9 mouse cellular contexts compared by ENCODE assay signal in genomic region chr1:86435302-86435821, GRCm38 (mm10). TPM values are rescaled to one million over a fixed set of nuclear protein-coding genes. Genes with fewer than 3 reads are reported as not detected.
DNase-seq lines count a peak whose midpoint lies in the region; ATAC-seq lines count a peak whose summit lies in the region.
"Had no signal": no experiment of that assay in that cellular context is flagged by ENCODE, and none has a peak within 500 bp of the region (broad histone marks: within the 10 kb centered on the region; RNA-seq: fewer than 3 reads in every experiment).

No protein-coding gene starts in this region.

- no peak overlapping the region for H3K4me3 ChIP-seq in limb, embryonic 12.5 days (replicated peaks)
- H3K4me3 ChIP-seq in midbrain, embryonic 15.5 days, result no peak overlapping the region

- intact Hi-C loops in gastrocnemius, postnatal 36 days (cut with DNase I), result no loop called here

- DNase-seq in adrenal gland, postnatal 14 days, result peak; percentile 57
- no peak for DNase-seq in adrenal gland, postnatal 25 days
- DNase-seq in embryo, embryonic 10 days (ENCODE audit: low spot score), result peak; percentile 44
- peak; percentile 33 to 40 for DNase-seq in gastrocnemius, postnatal 36 days
- DNase-seq in kidney, adult 11 months, result peak; percentile 58
- DNase-seq in telencephalon, adult 2 months (ENCODE audit: low read depth, low spot score), result peak; percentile 85

- H3K9ac ChIP-seq in limb, embryonic 12.5 days (replicated peaks), result peak overlapping the region; percentile 86
- no peak overlapping the region for H3K9ac ChIP-seq in midbrain, embryonic 15.5 days

- peak overlapping the region; percentile 97 for H3K27ac ChIP-seq in limb, embryonic 12.5 days
- peak overlapping the region; percentile 99 for H3K27ac ChIP-seq in midbrain, embryonic 15.5 days

- H3K4me2 ChIP-seq in limb, embryonic 12.5 days, result peak overlapping the region; percentile 82
- H3K4me2 ChIP-seq in midbrain, embryonic 15.5 days, result peak overlapping the region; percentile 91

- ATAC-seq in limb, embryonic 12.5 days (ENCODE audit: insufficient number of reproducible peaks, insufficient read depth, low FRiP score, low TSS enrichment, low read depth), result no peak
- ATAC-seq in midbrain, embryonic 15.5 days (replicated peaks), result peak; percentile 17

- no peaks in the 10 kb centered on the region for H3K9me3 ChIP-seq in limb, embryonic 12.5 days
- H3K9me3 ChIP-seq in midbrain, embryonic 15.5 days, result no peaks in the 10 kb centered on the region

- WGBS in limb, embryonic 12.5 days, result 45% methylated on average over 13 of the region's 13 CpGs
- 5% methylated on average over 13 of the region's 13 CpGs for WGBS in midbrain, embryonic 15.5 days

- H3K27me3 ChIP-seq in limb, embryonic 12.5 days, result no peaks in the 10 kb centered on the region
- no peaks in the 10 kb centered on the region for H3K27me3 ChIP-seq in midbrain, embryonic 15.5 days (replicated peaks)

- H3K4me1 ChIP-seq in limb, embryonic 12.5 days (replicated peaks), result peaks cover 35% of the 10 kb centered on the region
- H3K4me1 ChIP-seq in midbrain, embryonic 15.5 days, result peaks cover 43% of the 10 kb centered on the region

- no peaks in the 10 kb centered on the region for H3K36me3 ChIP-seq in limb, embryonic 12.5 days
- no peaks in the 10 kb centered on the region for H3K36me3 ChIP-seq in midbrain, embryonic 15.5 days (replicated peaks)

RNA-seq across cellular contexts. Expression of gene Tex44, which starts 9.2 kb away (rescaled TPM):
- total RNA-seq in adrenal gland, postnatal 14 days (2021), result not detected in 2 replicates
- not detected in 2 replicates for total RNA-seq in adrenal gland, postnatal 25 days (2021)
- total RNA-seq in gastrocnemius, postnatal 36 days (2021), result not detected
- polyA plus RNA-seq in limb, embryonic 12.5 days (2016; fragmentation: Nextera tagmentation; extraction: Ambion mirVana), result not detected in 2 replicates
- polyA plus RNA-seq in midbrain, embryonic 15.5 days (2015; fragmentation: Nextera tagmentation; extraction: Ambion mirVana), result not detected in 2 replicates
- total RNA-seq: layer of hippocampus, postnatal 25 days had no signal

RNA-seq across cellular contexts. Expression of gene Nmur1, which starts 9.3 kb away (rescaled TPM):
- not detected in 2 replicates for total RNA-seq in adrenal gland, postnatal 14 days (2021)
- total RNA-seq in adrenal gland, postnatal 25 days (2021), result not detected in 2 replicates
- total RNA-seq in gastrocnemius, postnatal 36 days (2021), result not detected
- not detected in 2 replicates for polyA plus RNA-seq in limb, embryonic 12.5 days (2016; fragmentation: Nextera tagmentation; extraction: Ambion mirVana)
- polyA plus RNA-seq in midbrain, embryonic 15.5 days (2015; fragmentation: Nextera tagmentation; extraction: Ambion mirVana), result 0.61 TPM in 1 of 2 replicates, not detected in the other
- total RNA-seq: layer of hippocampus, postnatal 25 days had no signal
